Comparison of ENCODE assay signal across 9 mouse cellular contexts in genomic region chr12:70686971-70687370, GRCm38 (mm10).
DNase-seq lines count a peak whose midpoint lies in the region; ATAC-seq and TF ChIP-seq lines count a peak whose summit lies in the region.
"Had no signal": no experiment of that assay in that cellular context is flagged by ENCODE, and none has a peak within 500 bp of the region (broad histone marks: within the 10 kb centered on the region; RNA-seq: fewer than 3 reads in every experiment).

No protein-coding gene starts in this region.

- no peak for TF ChIP-seq CTCF in gastrocnemius, adult 2 months (IDR thresholded peaks at IDR 0.05)

- no peak for ATAC-seq in midbrain, embryonic 14.5 days (ENCODE audit: low FRiP score, low TSS enrichment)
- ATAC-seq in stomach, embryonic 14.5 days (ENCODE audit: insufficient number of reproducible peaks, insufficient read depth, low FRiP score, low read depth), result no peak
- ATAC-seq: forebrain, embryonic 15.5 days had no signal

- no peaks in the 10 kb centered on the region for H3K27me3 ChIP-seq in midbrain, embryonic 14.5 days (ENCODE audit: control insufficient read depth, insufficient read depth, low read length)
- H3K27me3 ChIP-seq in midbrain, embryonic 10.5 days (ENCODE audit: low read depth, poor library complexity, severe bottlenecking), result no peaks in the 10 kb centered on the region
- no peaks in the 10 kb centered on the region for H3K27me3 ChIP-seq in stomach, embryonic 14.5 days (ENCODE audit: control insufficient read depth, insufficient read depth, low read length)
- H3K27me3 ChIP-seq: forebrain, embryonic 15.5 days had no signal

- no peaks in the 10 kb centered on the region for H3K36me3 ChIP-seq in midbrain, embryonic 14.5 days (ENCODE audit: control insufficient read depth, insufficient read depth, low read length)
- H3K36me3 ChIP-seq in midbrain, embryonic 10.5 days, result no peaks in the 10 kb centered on the region
- no peaks in the 10 kb centered on the region for H3K36me3 ChIP-seq in stomach, embryonic 14.5 days (ENCODE audit: control insufficient read depth, insufficient read depth, low read length)
- H3K36me3 ChIP-seq: forebrain, embryonic 15.5 days had no signal

- H3K9ac ChIP-seq in midbrain, embryonic 14.5 days (replicated peaks; ENCODE audit: low read length), result no peak overlapping the region
- no peak overlapping the region for H3K9ac ChIP-seq in stomach, embryonic 14.5 days (replicated peaks; ENCODE audit: low read depth, low read length)
- H3K9ac ChIP-seq: forebrain, embryonic 15.5 days had no signal

- no peak overlapping the region for H3K27ac ChIP-seq in gastrocnemius, adult 2 months
- no peak overlapping the region for H3K27ac ChIP-seq in midbrain, embryonic 14.5 days (replicated peaks; ENCODE audit: low read depth, low read length)
- H3K27ac ChIP-seq in midbrain, embryonic 10.5 days (replicated peaks), result no peak overlapping the region
- H3K27ac ChIP-seq in stomach, embryonic 14.5 days (ENCODE audit: low read length), result peak overlapping the region; percentile 62; the same call in 1 of the 2 replicates
- H3K27ac ChIP-seq: forebrain, embryonic 15.5 days had no signal

- peak; percentile 24 for DNase-seq in gastrocnemius, adult 2 months
- no peak for DNase-seq in gastrocnemius, postnatal 4 days (ENCODE audit: low spot score in 2 of 2)
- DNase-seq in midbrain, embryonic 14.5 days, result peak; percentile 64
- DNase-seq in midbrain, embryonic 10.5 days (ENCODE audit: low spot score), result no peak
- peak; percentile 21 to 35 for DNase-seq in heart, adult 9 months (ENCODE audit: low spot score in 2 of 2)
- no peak for DNase-seq in Muller cell, postnatal 12 days (ENCODE audit: inconsistent ontology term)
- no peak for DNase-seq in layer of hippocampus, adult 9-11 months

- intact Hi-C loops in gastrocnemius, adult 2 months (cut with DNase I), result no loop called here

- H3K9me3 ChIP-seq in midbrain, embryonic 14.5 days (ENCODE audit: control insufficient read depth, low read length), result no peaks in the 10 kb centered on the region
- no peaks in the 10 kb centered on the region for H3K9me3 ChIP-seq in midbrain, embryonic 10.5 days (replicated peaks)
- H3K9me3 ChIP-seq in stomach, embryonic 14.5 days (ENCODE audit: control insufficient read depth, low read depth, low read length), result no peaks in the 10 kb centered on the region
- H3K9me3 ChIP-seq: forebrain, embryonic 15.5 days had no signal

- no peak overlapping the region for H3K4me2 ChIP-seq in midbrain, embryonic 14.5 days (ENCODE audit: low read length)
- no peak overlapping the region for H3K4me2 ChIP-seq in stomach, embryonic 14.5 days (replicated peaks; ENCODE audit: low read depth, low read length)
- H3K4me2 ChIP-seq: forebrain, embryonic 15.5 days had no signal

- H3K4me3 ChIP-seq in gastrocnemius, adult 2 months, result no peak overlapping the region
- H3K4me3 ChIP-seq in midbrain, embryonic 14.5 days (replicated peaks; ENCODE audit: low read depth, low read length), result no peak overlapping the region
- H3K4me3 ChIP-seq in midbrain, embryonic 10.5 days, result no peak overlapping the region
- no peak overlapping the region for H3K4me3 ChIP-seq in stomach, embryonic 14.5 days (ENCODE audit: low read depth, low read length)
- H3K4me3 ChIP-seq: forebrain, embryonic 15.5 days had no signal

- WGBS in midbrain, embryonic 14.5 days, result 74% methylated on average over 12 of the region's 12 CpGs
- 92% methylated on average over 12 of the region's 12 CpGs for WGBS in midbrain, embryonic 10.5 days
- WGBS in stomach, embryonic 14.5 days, result 75% methylated on average over 12 of the region's 12 CpGs

- H3K4me1 ChIP-seq in midbrain, embryonic 14.5 days (ENCODE audit: control insufficient read depth, insufficient read depth, low read length), result no peaks in the 10 kb centered on the region
- H3K4me1 ChIP-seq in midbrain, embryonic 10.5 days, result peaks cover 29% of the 10 kb centered on the region
- H3K4me1 ChIP-seq in stomach, embryonic 14.5 days (ENCODE audit: control insufficient read depth, insufficient read depth, low read length), result peaks cover 9% of the 10 kb centered on the region; the same call in 1 of the 2 replicates
- H3K4me1 ChIP-seq: forebrain, embryonic 15.5 days had no signal

Comparison
In these comparisons a context has a peak if more than half of its experiments do, and no peak if none do; other contexts are left out.
1. DNase-seq: peak in gastrocnemius, adult 2 months (single experiment), midbrain, embryonic 14.5 days (single experiment) and heart, adult 9 months (2 of 2); none in gastrocnemius, postnatal 4 days (0 of 2), midbrain, embryonic 10.5 days (single experiment), Muller cell, postnatal 12 days (single experiment) and layer of hippocampus, adult 9-11 months (single experiment).